Mouse (Mus musculus) midbrain, embryonic 16.5 days (tissue): ENCODE measurements around the gene Phc2. TPM values are rescaled to one million over a fixed set of nuclear protein-coding genes. Genes with fewer than 3 reads are reported as not detected.
"Not testable (repeated sequence)": the region's sequence is repeated elsewhere in the genome, so short reads cannot be mapped to it uniquely, and the experiment has no call there.

Source experiments
- ATAC-seq: fragments of 200-750 bp; cut with Nextera tagmentation; 2 replicates; pipeline ENCODE4 v1.8.0; 2017; ENCODE audit warnings: moderate TSS enrichment
- H3K27ac ChIP-seq: fragments of 300-500 bp; sonication (generic); 2 replicates; pipeline ENCODE4 v1.5.1; 2014; ENCODE audit warnings: mild to moderate bottlenecking, low read length, mixed read lengths
- H3K27me3 ChIP-seq: fragments of 300-500 bp; sonication (generic); 2 replicates; pipeline ENCODE4 v1.6.1; 2014; ENCODE audit warnings: low read depth, low read length, mixed read lengths; ENCODE audit not compliant: control insufficient read depth, insufficient read depth
- H3K36me3 ChIP-seq: fragments of 300-500 bp; sonication (generic); 2 replicates; pipeline ENCODE4 v1.6.1; 2014; ENCODE audit warnings: mild to moderate bottlenecking, low read length, moderate library complexity, mixed read lengths; ENCODE audit not compliant: control insufficient read depth, insufficient read depth
- H3K4me1 ChIP-seq: fragments of 300-500 bp; sonication (generic); 2 replicates; pipeline ENCODE4 v1.6.1; 2014; ENCODE audit warnings: mild to moderate bottlenecking, low read length, mixed read lengths; ENCODE audit not compliant: control insufficient read depth, insufficient read depth
- H3K4me2 ChIP-seq: fragments of 300-500 bp; sonication (generic); 2 replicates; pipeline ENCODE4 v1.6.1; 2014; ENCODE audit warnings: mild to moderate bottlenecking, low read length, mixed read lengths
- H3K4me3 ChIP-seq: fragments of 300-500 bp; sonication (generic); 2 replicates; pipeline ENCODE4 v1.5.1; 2014; ENCODE audit warnings: low read depth, mild to moderate bottlenecking, low read length, moderate library complexity, mixed read lengths
- H3K9ac ChIP-seq: fragments of 300-500 bp; sonication (generic); 2 replicates; pipeline ENCODE4 v1.6.1; 2014; ENCODE audit warnings: low read depth, low read length, mixed read lengths
- H3K9me3 ChIP-seq: fragments of 300-500 bp; sonication (generic); replicated peaks from 2 replicates; pipeline ENCODE4 v1.6.1; 2014; ENCODE audit warnings: mild to moderate bottlenecking, low read length, mixed read lengths; ENCODE audit not compliant: control insufficient read depth, poor library complexity, severe bottlenecking
- WGBS: fragments of 180-500 bp; shearing (Covaris S2); extraction: QIAGEN DNeasy Blood & Tissue Kit; methylation state at CpG from one replicate; pipeline ENCODE4 v1.1.7; 2014; 5-methylcytosine and 5-hydroxymethylcytosine counted together
- polyA plus RNA-seq: library from polyadenylated mRNA; unstranded; fragments of >200 nt; fragmentation: Nextera tagmentation; extraction: Ambion mirVana; gene quantifications from 2 replicates; pipeline ENCODE4 v1.2.1, GENCODE M21; 2015

Gene Phc2
- 19.5 and 22.6 TPM in 2 replicates for polyA plus RNA-seq

- Histone ChIP-seq H3K4me1 (peaks cover 25% of the 10 kb centered on the region), H3K27ac (peak within 1 kb of the TSS; percentile 86), H3K9me3 (no peaks in the 10 kb centered on the region), H3K36me3 (no peaks in the 10 kb centered on the region), H3K9ac (peak within 1 kb of the TSS; percentile 81), H3K4me3 (peak within 1 kb of the TSS; percentile 78), H3K4me2 (peak within 1 kb of the TSS; percentile 71), H3K27me3 (no peaks in the 10 kb centered on the region)
- under 1% methylated on average over 63 of the region's 85 CpGs for WGBS
- peak; percentile 96 for ATAC-seq
These were observed at the start of gene Phc2 for GRCm38 (mm10) chr4:128654505-128655381. Gene Phc2, plus strand, starts transcription at chr4:128654702.

GRCm38 (mm10) chr4:128606586-128606985 lies 47.9 kb upstream of the Phc2 start:
- no peak for ATAC-seq
- H3K27me3 ChIP-seq, result no peaks in the 10 kb centered on the region
- peaks cover 3% of the 10 kb centered on the region for H3K36me3 ChIP-seq
- no peaks in the 10 kb centered on the region for H3K9me3 ChIP-seq
- no peak overlapping the region for H3K9ac ChIP-seq
- H3K4me1 ChIP-seq, result peaks cover 14% of the 10 kb centered on the region
- H3K4me3 ChIP-seq, result no peak overlapping the region
- no peak overlapping the region for H3K27ac ChIP-seq
- 95% methylated on average over 7 of the region's 7 CpGs for WGBS
- no peak overlapping the region for H3K4me2 ChIP-seq

- H3K4me3 ChIP-seq, result no peak overlapping the region
- peaks cover 14% of the 10 kb centered on the region for H3K4me1 ChIP-seq
- no peak overlapping the region for H3K4me2 ChIP-seq
- no peaks in the 10 kb centered on the region for H3K9me3 ChIP-seq
- peaks cover 3% of the 10 kb centered on the region; the same call in 1 of the 2 replicates for H3K36me3 ChIP-seq
- H3K27me3 ChIP-seq, result no peaks in the 10 kb centered on the region
- 81% methylated on average over 11 of the region's 11 CpGs for WGBS
- ATAC-seq, result no peak
- no peak overlapping the region for H3K27ac ChIP-seq
- no peak overlapping the region for H3K9ac ChIP-seq
These were observed 46.8 kb upstream of the Phc2 start for GRCm38 (mm10) chr4:128607661-128608060.

- no peaks in the 10 kb centered on the region for H3K36me3 ChIP-seq
These were observed 45.1 kb upstream of the Phc2 start for GRCm38 (mm10) chr4:128609276-128609924.

GRCm38 (mm10) chr4:128609925-128610402 lies 44.5 kb upstream of the Phc2 start, which contains the start of gene Zscan20:
Gene Zscan20, minus strand, starts transcription at chr4:128610098.
- peak; percentile 97 for ATAC-seq
- H3K9ac ChIP-seq, result peak within 1 kb of the TSS; percentile 70
- H3K4me2 ChIP-seq, result peak within 1 kb of the TSS; percentile 70
- H3K9me3 ChIP-seq, result no peaks in the 10 kb centered on the region
- WGBS, result under 1% methylated on average over 24 of the region's 24 CpGs
- H3K27me3 ChIP-seq, result no peaks in the 10 kb centered on the region
- peak within 1 kb of the TSS; percentile 63 for H3K4me3 ChIP-seq
- H3K4me1 ChIP-seq, result peaks cover 14% of the 10 kb centered on the region
- H3K27ac ChIP-seq, result peak within 1 kb of the TSS; percentile 77
- no peaks in the 10 kb centered on the region for H3K36me3 ChIP-seq

More at GRCm38 (mm10) chr4:128609276-128609924, 45.1 kb upstream of the Phc2 start:
- Histone ChIP-seq H3K27me3 (no peaks in the 10 kb centered on the region), H3K4me3 (peak overlapping the region; percentile 63), H3K27ac (peak overlapping the region; percentile 77), H3K4me1 (peaks cover 14% of the 10 kb centered on the region), H3K9me3 (no peaks in the 10 kb centered on the region), H3K4me2 (peak overlapping the region; percentile 70), H3K9ac (peak overlapping the region; percentile 70)
- 9% methylated on average over 25 of the region's 27 CpGs for WGBS
- ATAC-seq, result peak; percentile 54; the same call in 1 of the 2 replicates

- no peak overlapping the region for H3K27ac ChIP-seq
- H3K4me2 ChIP-seq, result peak overlapping the region; percentile 70
- no peak overlapping the region for H3K9ac ChIP-seq
- H3K27me3 ChIP-seq, result no peaks in the 10 kb centered on the region
- 15% methylated on average over 10 of the region's 10 CpGs for WGBS
- peaks cover 14% of the 10 kb centered on the region for H3K4me1 ChIP-seq
- H3K36me3 ChIP-seq, result no peaks in the 10 kb centered on the region
- H3K4me3 ChIP-seq, result 0 out of 2 replicates have a peak overlapping the region, but pooled peaks have one; percentile 28
- ATAC-seq, result no peak
- no peaks in the 10 kb centered on the region for H3K9me3 ChIP-seq
These were observed 43.8 kb upstream of the Phc2 start for GRCm38 (mm10) chr4:128610706-128611105.

- WGBS, result 90% methylated on average over 3 of the region's 3 CpGs
- not testable (repeated sequence) for H3K4me3 ChIP-seq, H3K9me3 ChIP-seq, H3K4me2 ChIP-seq, H3K27ac ChIP-seq, H3K9ac ChIP-seq, H3K27me3 ChIP-seq, ATAC-seq, H3K36me3 ChIP-seq
- peaks cover 14% of the 10 kb centered on the region for H3K4me1 ChIP-seq
These were observed 42.8 kb upstream of the Phc2 start for GRCm38 (mm10) chr4:128611726-128612125.

- Histone ChIP-seq H3K27me3 (no peaks in the 10 kb centered on the region), H3K36me3 (no peaks in the 10 kb centered on the region), H3K4me1 (peaks cover 12% of the 10 kb centered on the region), H3K4me3 (no peak overlapping the region), H3K9ac (no peak overlapping the region), H3K27ac (no peak overlapping the region), H3K4me2 (no peak overlapping the region), H3K9me3 (no peaks in the 10 kb centered on the region)
- 12% methylated on average over 8 of the region's 8 CpGs for WGBS
- ATAC-seq, result no peak
These were observed 41.2 kb upstream of the Phc2 start for GRCm38 (mm10) chr4:128613326-128613725.
